Mouse (Mus musculus) frontal cortex, postnatal 14 days (tissue): ENCODE results near the gene Hunk.

ENCODE experiments used
- DNase-seq, 2 experiments: peaks; one replicate each; pipeline ENCODE4 v3.0.0; 2022; ENCODE audit warnings: low spot score in 2 of 2

Hunk gene

DNA sequence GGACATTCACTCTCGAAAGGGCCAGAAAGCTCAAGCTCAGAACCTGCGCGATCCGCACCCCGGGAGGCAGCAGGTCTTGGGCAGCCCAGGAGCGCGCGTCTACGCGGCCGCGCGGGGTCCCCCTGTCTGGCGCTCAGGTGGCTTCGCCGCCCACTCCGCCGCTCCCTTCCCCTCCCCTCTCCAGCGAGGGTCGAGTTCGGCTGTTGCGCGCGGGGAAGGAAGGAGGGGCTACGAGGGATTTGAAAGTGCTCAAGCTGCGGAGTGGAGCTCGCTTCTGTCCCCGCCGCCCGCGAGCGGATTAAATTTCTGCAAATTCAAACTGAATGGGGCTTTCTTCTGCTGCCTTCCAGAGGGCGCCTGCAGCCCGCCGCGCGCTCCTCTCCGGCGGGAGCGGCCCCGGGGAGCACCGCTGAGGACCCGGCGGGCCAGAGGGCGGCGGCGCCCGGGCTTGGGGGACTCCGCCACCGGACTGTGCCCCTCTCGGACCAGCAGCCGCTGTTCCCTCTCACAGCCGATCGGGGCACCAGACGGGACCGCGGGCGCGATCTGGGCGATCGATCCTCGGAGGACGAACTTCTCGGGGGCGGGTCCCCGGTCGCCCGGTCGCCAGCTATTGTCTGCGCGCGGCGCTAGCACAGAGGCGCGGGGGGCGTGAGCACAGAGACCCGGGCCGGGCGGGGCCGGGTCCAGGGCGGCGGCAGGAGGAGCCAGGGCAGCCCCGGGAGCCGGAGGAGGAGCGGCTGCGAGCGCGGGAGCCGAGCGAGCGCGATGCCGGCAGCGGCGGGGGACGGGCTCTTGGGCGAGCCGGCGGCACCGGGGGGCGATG lies at the start of gene Hunk:
Gene Hunk (plus strand): TSS at position 326 of the 826 bp plus-strand sequence.
- DNase-seq, result peak; percentile 45 to 68

DNA sequence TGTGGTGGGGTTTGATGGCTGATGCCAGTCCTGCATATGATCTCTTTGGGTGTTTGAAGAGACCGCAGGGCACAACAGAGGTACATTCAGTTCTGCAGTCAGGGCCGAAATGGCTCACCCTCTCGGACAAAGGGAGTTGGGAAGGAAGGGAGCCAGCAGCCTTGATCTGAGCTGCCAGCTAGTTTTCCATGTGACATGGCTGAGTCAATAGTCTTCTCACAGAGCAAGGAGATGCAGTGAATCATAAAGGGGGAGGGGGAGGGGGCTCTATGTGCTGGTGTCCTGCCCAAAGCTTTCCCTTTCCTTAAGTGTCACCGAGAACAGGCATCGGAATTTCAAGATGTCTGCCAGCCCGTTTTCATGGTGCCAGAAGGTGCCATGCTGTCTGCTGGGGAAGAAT lies 46.8 kb upstream of the Hunk start:
- no peak for DNase-seq

DNA sequence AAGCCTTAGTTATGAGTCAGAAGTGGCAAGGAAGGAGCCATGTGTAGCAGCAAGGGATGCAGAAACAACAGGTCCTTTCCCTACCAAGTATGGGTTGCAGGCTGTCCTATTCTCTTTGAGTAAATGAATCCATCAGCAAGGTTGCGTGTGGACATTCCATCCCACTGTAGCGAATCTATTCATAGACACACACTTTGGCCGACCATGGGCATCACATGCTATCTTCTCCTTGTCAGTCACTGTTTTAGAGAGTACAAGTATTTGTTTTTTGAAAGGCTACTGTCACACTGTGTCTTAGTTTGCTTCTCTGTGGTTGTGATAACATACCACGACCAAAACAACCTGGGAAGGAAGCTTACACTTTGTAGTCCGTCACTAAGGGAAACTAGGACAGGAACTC lies 44.7 kb upstream of the Hunk start:
- no peak for DNase-seq

GRCm38 (mm10) chr16:90349700-90350548 lies 35.9 kb upstream of the Hunk start:
- peak; percentile 61 to 70 for DNase-seq

DNA sequence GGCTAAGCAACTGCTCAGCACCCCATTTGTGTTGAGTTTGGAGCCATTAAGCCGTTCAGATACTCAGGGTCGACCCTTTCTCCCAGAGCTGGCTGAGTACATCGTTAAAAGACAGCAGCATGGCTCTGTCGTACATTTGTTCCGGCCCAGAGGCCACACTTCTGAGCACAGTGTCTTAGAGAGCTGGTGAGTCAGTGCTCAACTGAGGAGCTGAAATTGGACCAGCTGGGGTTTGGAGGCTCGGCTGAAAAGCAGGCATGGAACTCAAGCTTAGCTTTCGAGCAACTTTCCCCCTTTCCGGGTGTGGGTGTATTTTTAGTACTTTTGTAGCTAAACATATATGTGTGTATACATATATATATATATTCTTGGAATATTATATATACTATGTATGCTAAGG lies 34.1 kb upstream of the Hunk start:
- DNase-seq, result peak in 1 of 2 experiments; percentile 37

GRCm38 (mm10) chr16:90352691-90353090 lies 33.1 kb upstream of the Hunk start:
- DNase-seq, result no peak

DNA sequence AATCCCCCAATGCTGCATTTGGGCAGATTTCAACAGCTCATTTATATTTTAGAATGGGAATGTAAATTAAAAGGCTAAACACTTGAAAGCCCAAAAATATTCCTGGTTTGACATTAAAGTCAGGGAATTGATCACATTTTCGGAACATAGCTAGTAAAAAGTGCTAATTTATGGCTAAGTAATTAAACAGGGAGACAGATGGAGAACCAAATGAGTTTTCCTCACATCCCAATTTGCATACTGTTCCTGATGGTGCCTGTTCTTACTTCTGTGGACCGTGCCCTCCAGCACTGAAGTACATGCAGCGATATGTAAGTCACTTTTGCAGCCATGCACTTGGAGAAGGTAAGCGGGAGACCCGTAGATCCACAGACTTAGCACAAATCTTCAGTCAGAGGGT lies 32.7 kb upstream of the Hunk start:
- no peak for DNase-seq

- no peak for DNase-seq
These were observed 26.5 kb upstream of the Hunk start for GRCm38 (mm10) chr16:90359329-90359728.

DNA sequence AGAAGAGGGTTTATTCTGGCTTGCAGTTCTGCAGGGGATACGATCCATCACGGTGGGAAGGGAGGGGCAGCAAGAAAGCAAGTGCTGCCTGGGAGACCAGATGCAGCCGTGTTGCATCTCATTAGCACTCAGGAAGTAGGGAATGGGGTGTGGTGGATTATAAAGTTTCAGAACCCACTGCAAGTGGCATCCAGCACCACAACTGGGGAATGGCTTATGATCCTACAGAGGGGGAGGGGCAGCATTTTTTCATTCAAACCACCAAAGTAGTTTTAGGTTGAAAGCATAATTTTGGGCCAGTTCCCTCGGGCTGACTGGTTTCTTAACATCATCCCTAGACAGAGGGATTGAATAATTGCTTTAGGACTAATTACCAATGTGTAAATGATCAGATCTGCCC lies 26.1 kb upstream of the Hunk start:
- DNase-seq, result no peak

DNA sequence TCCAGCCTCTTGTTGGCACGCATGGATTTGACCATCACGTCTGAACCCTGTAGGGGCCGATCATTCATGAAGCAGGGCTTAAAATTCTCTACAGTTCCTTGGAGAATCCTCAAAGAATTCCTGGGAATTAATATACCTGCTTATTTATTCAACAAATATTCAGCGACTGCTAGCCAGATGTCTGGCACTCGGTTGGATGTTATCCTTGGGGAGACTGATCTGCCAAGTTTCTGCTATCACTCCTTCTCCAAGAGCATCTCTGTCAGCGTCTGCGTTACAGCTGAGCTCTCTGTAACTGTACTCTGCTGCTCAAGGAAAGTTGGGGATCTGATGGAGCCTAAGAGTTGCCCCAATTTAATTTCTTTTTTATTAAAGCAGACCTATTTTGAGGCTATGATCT lies 25.5 kb upstream of the Hunk start:
- no peak for DNase-seq

DNA sequence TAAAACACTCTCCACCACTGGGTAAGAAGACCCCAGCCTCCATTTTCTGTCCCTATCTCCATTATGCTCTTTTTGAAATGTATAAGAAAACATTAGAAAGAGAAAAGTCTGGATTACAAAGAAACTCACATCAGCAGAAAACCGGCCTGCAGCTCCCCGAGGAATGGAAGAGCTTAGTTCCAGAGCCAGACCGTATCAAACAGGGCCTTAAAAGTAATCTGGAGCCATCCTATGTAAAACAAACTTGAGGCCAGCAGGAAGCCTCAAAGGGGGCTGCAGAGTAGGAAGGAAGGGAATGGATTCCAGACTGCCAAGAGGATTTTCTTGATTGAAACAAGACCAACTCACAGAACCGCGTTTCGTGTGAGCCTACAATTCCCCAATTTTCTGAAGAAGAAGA lies 22.9 kb upstream of the Hunk start:
- no peak for DNase-seq

GRCm38 (mm10) chr16:90379897-90380296 lies 5.9 kb upstream of the Hunk start:
- DNase-seq, result peak; percentile 19 to 68

DNA sequence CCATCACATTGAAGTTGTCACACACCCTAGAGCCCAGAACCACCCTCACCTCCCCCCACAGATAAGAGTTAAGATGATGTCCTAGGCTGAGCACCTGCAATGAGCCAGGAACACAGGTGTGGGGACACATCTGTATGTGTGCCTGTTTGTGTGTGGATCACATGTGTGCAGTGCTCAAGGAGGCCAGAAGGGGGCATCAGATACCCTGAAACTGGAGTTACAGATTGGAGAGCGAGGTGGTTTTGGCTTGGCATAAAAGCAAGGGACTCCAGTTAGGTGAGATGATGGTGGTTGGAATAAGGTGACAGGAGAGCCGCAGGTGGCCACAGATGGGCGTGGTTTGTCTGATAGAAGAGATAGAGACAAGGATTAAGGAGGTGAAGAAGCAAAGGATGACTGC lies 4.2 kb upstream of the Hunk start:
- no peak for DNase-seq

DNA sequence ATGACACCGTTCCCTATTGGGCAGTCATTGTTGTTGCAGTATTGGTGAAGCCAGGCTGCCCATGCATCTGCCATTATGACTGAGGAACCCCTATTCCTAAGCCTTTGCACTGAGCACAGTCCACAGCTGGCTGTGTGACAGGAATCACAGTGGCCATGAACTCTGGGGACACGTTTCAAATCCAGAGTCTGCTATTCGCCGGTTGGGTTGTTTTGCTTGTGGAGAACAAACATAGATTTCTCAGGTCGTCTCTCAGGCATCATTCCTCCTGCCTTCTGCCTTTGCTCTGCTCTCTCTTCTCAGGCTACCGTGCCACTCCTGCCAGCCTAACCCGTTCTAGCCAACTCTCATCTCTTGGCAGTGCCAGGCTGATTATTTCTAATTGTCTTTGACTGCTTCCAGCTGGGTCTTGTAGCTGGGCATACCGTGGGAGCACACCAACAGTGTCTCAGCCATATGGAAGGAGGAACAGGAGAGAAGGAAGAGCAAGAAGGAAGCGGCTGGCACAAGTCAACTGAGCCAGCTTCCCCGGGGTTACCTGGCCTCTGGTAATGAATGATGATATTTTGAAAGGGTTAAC lies 3.0 kb upstream of the Hunk start:
- DNase-seq, result no peak

DNA sequence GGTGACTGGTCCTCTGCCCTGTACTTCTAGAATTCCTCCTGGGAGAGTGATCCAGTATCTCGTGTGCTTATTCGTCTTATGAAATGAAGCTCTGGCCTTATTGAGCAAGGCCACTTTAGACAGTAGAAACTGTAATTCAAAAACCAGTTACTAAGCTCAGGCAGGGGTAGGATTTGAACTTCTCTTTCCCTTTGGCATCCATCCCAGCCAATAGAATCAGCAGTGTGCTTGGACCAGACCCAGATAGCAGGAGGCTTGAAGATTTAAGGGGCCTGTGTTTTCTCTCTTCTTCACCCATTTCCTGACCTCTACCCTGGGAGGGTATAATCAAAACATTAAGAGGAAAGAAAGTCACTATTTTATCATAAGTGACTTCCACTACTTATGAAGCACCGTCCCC lies 1.8 kb upstream of the Hunk start:
- no peak for DNase-seq

- DNase-seq, result no peak
These were observed 967 bp upstream of the Hunk start for GRCm38 (mm10) chr16:90384846-90385245.

DNA sequence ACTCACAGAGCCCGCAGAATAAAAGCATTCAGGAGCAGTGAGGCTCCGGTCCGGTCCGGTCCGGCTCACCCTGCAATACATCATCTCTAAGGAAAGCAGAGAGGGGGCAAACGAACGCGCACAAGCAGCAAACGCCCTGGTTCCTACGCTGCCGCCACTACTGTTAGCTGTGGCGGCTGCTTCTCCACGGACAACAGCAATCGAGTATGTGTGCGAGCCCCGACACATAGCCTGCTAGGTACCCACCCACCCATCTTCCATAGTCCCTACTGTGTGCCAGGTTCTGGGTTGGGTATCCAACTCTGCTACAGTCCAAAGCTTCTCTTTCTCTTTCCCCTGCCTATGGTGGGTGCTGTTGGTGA lies 506 bp upstream of the Hunk start:
- DNase-seq, result no peak

DNA sequence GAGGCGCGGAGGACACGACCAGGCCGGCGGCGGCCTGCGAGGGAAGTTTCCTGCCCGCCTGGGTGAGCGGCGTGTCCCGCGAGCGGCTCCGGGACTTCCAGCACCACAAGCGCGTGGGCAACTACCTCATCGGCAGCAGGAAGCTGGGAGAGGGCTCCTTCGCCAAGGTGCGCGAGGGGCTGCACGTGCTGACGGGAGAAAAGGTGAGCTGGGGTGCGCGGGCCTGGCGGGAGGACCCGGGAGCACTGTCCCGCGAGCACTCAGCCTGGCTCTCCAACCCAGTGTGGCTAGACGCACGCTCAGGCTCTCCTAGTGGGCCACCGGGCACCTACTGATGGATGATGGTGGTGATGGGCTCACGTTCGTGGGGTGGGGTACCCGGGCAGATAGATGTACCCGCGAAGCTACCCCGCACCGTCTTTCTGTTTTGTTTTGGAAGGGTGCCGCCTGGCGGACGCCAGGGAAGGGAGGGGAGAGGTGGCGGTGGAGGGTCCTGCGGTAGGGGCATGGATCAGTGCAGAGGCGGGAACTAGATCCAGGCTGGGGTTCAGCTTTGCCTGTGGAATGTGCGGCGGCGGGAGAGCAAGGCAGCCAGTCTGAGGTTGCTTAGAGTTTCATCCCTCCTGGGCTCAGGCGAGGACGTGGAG lies 824 bp downstream of the Hunk start:
- DNase-seq, result peak; percentile 19 to 40

DNA sequence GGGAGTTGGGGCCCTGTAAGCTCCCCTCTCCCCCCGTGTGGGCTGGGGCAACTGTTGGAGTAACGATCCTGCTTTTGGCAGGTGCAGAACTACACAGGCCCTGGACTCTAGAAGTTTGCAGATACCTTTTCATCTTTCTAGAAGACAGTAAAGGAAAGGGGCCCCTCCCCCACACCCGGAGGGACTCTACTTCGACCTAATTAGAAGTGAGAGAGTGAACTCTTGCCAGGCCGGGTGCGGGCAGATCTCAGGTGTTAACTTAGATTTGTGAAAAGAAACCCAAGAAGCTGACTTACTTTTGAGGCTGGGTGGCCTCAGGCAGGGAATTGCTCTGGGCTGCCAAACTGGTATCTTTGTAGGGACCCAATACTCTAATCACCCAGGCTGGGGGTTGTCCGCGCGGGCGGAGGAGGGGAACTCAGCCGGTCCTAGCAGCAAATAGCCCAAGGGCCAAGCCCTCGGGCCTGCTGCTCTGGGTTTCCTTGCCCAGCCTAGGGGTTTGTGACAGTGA lies 1.4 kb downstream of the Hunk start:
- peak; percentile 15 to 30 for DNase-seq

- DNase-seq, result no peak
These were observed 2.1 kb downstream of the Hunk start for GRCm38 (mm10) chr16:90387961-90388360.

DNA sequence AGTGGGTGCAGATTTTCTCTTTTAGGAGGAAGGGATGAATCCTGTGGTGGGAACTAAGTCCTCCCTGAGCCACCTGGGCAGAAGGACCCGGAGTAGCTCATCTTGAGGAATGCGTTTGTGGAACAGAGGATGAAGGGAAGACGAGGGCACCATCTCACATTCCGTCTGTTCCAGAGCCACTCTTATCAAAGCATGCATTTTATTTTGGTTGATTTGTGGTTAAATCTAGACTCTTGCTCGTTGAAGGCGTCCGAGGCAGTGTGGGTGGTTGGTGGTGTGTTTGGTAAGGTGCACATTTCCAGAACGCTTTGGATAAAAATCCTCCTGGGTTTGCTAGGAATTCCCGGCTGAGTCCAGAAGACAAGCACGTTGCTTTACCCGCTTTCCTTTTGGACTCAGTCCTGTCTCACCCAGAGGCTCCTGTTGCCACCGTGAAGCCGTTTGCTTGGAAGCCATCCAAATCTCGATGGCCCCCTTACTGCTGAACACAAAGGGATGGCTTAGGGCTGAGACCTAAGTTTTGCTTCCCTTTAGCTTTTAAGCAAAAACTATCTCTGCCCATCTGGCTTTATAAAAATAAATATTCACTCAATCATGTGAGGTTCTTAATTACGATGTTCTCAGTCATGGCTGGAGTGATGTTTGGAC lies 3.4 kb downstream of the Hunk start:
- no peak for DNase-seq
